Mouse (Mus musculus): ENCODE measurements at regions not wholly inside any gene's neighbourhood (a gene's known extent, or its start where the extent isn't known, plus 50 kb on each side); places are given as distances from the start of the nearest gene placed in this dataset.
A peak's percentile ranks its signal among the peaks of the same experiment; 100 is the strongest.

GRCm38 (mm10) chr9:31971801-31972628 is 58.8 kb upstream of the Barx2 start:
- Histone ChIP-seq H3K4me1 (replicated peaks; ENCODE audit: control insufficient read depth, insufficient read depth, low read length) (peaks cover 10% of the 10 kb centered on the region), H3K9ac (ENCODE audit: low read length) (no peak overlapping the region), H3K27me3 (ENCODE audit: control insufficient read depth, insufficient read depth, low read depth, low read length) (no peaks in the 10 kb centered on the region), H3K4me2 (ENCODE audit: low read depth, low read length) (no peak overlapping the region), H3K27ac (ENCODE audit: low read length) (no peak overlapping the region; the same call in 1 of the 2 replicates), H3K36me3 (ENCODE audit: control insufficient read depth, insufficient read depth, low read length) (no peaks in the 10 kb centered on the region), H3K4me3 (ENCODE audit: low read length) (no peak overlapping the region), H3K9me3 (ENCODE audit: control insufficient read depth, low read length) (no peaks in the 10 kb centered on the region)
- ATAC-seq (ENCODE audit: low read depth): peak; percentile 89
- 10% methylated on average over 7 of the region's 7 CpGs for WGBS

- ATAC-seq (ENCODE audit: low read depth): no peak
- no peak overlapping the region; the same call in 1 of the 2 replicates for H3K27ac ChIP-seq (ENCODE audit: low read length)
- no peak overlapping the region for H3K4me2 ChIP-seq (ENCODE audit: low read depth, low read length)
- H3K9ac ChIP-seq (ENCODE audit: low read length): no peak overlapping the region
- no peak overlapping the region for H3K4me3 ChIP-seq (ENCODE audit: low read length)
- no peaks in the 10 kb centered on the region for H3K9me3 ChIP-seq (ENCODE audit: control insufficient read depth, low read length)
- WGBS: 39% methylated on average over 6 of the region's 6 CpGs
- no peaks in the 10 kb centered on the region for H3K36me3 ChIP-seq (ENCODE audit: control insufficient read depth, insufficient read depth, low read length)
- no peaks in the 10 kb centered on the region for H3K27me3 ChIP-seq (ENCODE audit: control insufficient read depth, insufficient read depth, low read depth, low read length)
- peaks cover 10% of the 10 kb centered on the region for H3K4me1 ChIP-seq (replicated peaks; ENCODE audit: control insufficient read depth, insufficient read depth, low read length)
These were observed 59.3 kb upstream of the Barx2 start for GRCm38 (mm10) chr9:31972629-31972993.

DNA sequence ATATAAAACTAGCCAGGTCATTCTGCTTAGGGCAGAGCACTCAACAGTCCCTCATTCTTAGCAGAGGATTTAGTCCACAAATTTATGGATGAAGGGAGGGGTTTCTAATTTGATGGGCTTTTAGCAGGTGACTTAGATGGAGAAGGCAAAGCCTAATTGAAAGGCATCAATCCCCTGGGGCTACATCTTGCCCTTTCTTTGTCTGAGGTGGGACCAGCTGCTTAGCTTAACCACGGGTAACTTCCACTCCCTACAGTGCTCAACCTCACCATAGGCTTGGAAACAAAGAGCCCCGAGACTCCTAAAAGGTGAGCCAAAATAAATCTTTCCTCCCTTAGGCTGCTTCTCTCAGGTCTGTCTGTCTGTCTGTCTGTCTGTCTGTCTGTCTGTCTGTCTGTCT is 62.9 kb upstream of the Barx2 start:
- Histone ChIP-seq H3K27me3 (ENCODE audit: control insufficient read depth, insufficient read depth, low read depth, low read length) (no peaks in the 10 kb centered on the region), H3K4me1 (replicated peaks; ENCODE audit: control insufficient read depth, insufficient read depth, low read length) (peaks cover 10% of the 10 kb centered on the region), H3K36me3 (ENCODE audit: control insufficient read depth, insufficient read depth, low read length) (no peaks in the 10 kb centered on the region), H3K9ac (ENCODE audit: low read length) (no peak overlapping the region), H3K4me3 (ENCODE audit: low read length) (no peak overlapping the region), H3K9me3 (ENCODE audit: control insufficient read depth, low read length) (no peaks in the 10 kb centered on the region; the same call in 1 of the 2 replicates), H3K27ac (ENCODE audit: low read length) (no peak overlapping the region), H3K4me2 (ENCODE audit: low read depth, low read length) (no peak overlapping the region)
- no peak for ATAC-seq (ENCODE audit: low read depth)
- 67% methylated on average over 2 of the region's 2 CpGs for WGBS

DNA sequence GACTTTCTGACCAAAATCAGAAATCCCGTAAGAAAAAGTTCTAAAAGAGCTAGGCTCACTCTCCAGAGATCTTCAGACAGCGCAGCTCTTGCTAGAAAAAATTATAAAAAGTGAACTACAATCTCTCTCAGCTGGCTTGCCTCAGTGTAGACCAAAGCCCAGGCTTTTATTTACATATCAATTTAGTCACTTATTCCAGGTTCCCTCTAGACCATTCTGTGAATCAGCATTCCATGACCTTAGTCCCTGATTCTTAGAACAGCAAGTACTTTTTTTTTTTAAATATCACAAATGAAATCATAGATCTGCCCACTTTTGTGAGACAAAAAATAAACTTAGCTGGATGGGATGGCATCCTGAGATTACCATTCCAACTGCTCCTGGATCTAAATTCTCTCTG is 64.8 kb upstream of the Barx2 start:
- no peak overlapping the region for H3K4me3 ChIP-seq (ENCODE audit: low read length)
- no peaks in the 10 kb centered on the region for H3K4me1 ChIP-seq (replicated peaks; ENCODE audit: control insufficient read depth, insufficient read depth, low read length)
- H3K27ac ChIP-seq (ENCODE audit: low read length): no peak overlapping the region
- no peaks in the 10 kb centered on the region for H3K36me3 ChIP-seq (ENCODE audit: control insufficient read depth, insufficient read depth, low read length)
- 77% methylated on average over 2 of the region's 2 CpGs for WGBS
- no peaks in the 10 kb centered on the region; the same call in 1 of the 2 replicates for H3K9me3 ChIP-seq (ENCODE audit: control insufficient read depth, low read length)
- ATAC-seq (ENCODE audit: low read depth): no peak
- H3K9ac ChIP-seq (ENCODE audit: low read length): no peak overlapping the region
- no peaks in the 10 kb centered on the region for H3K27me3 ChIP-seq (ENCODE audit: control insufficient read depth, insufficient read depth, low read depth, low read length)
- H3K4me2 ChIP-seq (ENCODE audit: low read depth, low read length): no peak overlapping the region

DNA sequence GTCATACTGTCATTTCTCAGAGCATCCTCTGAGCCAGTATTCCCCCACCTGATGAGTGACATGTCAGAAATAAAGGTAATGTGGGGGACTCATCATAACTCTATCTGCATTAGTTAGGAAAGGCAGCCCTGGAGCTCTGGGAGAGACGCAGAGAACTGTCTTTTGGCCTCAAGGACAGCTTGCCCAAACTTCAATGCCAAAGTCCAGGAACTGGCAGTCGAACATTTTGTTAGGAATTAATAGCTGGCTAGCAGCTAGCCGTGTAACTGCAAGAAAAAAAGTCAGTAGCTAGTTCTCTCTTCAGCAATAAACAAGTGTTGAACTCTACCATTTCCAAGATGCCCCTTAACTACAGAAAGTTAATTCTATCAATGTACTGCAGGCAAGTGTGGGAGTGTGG is 65.9 kb upstream of the Barx2 start:
- H3K9ac ChIP-seq (ENCODE audit: low read length): no peak overlapping the region
- WGBS: 78% methylated on average over 3 of the region's 3 CpGs
- H3K36me3 ChIP-seq (ENCODE audit: control insufficient read depth, insufficient read depth, low read length): no peaks in the 10 kb centered on the region
- H3K4me3 ChIP-seq (ENCODE audit: low read length): no peak overlapping the region
- H3K4me2 ChIP-seq (ENCODE audit: low read depth, low read length): no peak overlapping the region
- H3K9me3 ChIP-seq (ENCODE audit: control insufficient read depth, low read length): no peaks in the 10 kb centered on the region; the same call in 1 of the 2 replicates
- no peaks in the 10 kb centered on the region for H3K27me3 ChIP-seq (ENCODE audit: control insufficient read depth, insufficient read depth, low read depth, low read length)
- peaks cover under 1% of the 10 kb centered on the region; the same call in 1 of the 2 replicates for H3K4me1 ChIP-seq (replicated peaks; ENCODE audit: control insufficient read depth, insufficient read depth, low read length)
- no peak overlapping the region for H3K27ac ChIP-seq (ENCODE audit: low read length)
- no peak for ATAC-seq (ENCODE audit: low read depth)

DNA sequence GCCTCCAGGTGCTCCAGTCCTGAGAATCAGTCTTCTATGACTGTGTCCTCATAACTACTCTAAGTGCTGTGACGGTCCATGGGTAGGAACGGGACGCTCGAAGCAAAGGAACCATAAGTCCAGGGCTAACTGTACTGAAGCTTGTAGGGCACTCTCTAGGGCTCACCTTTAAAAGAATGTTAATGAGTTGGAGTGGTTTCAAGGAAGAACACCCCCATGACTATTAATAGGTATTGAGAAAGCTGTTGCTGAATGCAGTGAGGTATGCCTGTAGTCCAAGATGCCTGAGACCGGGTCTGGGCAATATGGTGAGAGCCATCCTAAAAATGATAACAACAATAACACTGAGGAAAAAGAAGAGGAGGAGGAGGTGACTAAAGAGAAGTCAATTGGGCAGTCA is 67.2 kb upstream of the Barx2 start:
- no peaks in the 10 kb centered on the region for H3K36me3 ChIP-seq (ENCODE audit: control insufficient read depth, insufficient read depth, low read length)
- no peaks in the 10 kb centered on the region for H3K27me3 ChIP-seq (ENCODE audit: control insufficient read depth, insufficient read depth, low read depth, low read length)
- H3K9ac ChIP-seq (ENCODE audit: low read length): no peak overlapping the region
- H3K9me3 ChIP-seq (ENCODE audit: control insufficient read depth, low read length): no peaks in the 10 kb centered on the region; the same call in 1 of the 2 replicates
- no peak for ATAC-seq (ENCODE audit: low read depth)
- H3K4me3 ChIP-seq (ENCODE audit: low read length): no peak overlapping the region
- no peak overlapping the region for H3K4me2 ChIP-seq (ENCODE audit: low read depth, low read length)
- peaks cover 2% of the 10 kb centered on the region; the same call in 1 of the 2 replicates for H3K4me1 ChIP-seq (replicated peaks; ENCODE audit: control insufficient read depth, insufficient read depth, low read length)
- WGBS: 93% methylated on average over 5 of the region's 5 CpGs
- H3K27ac ChIP-seq (ENCODE audit: low read length): no peak overlapping the region

DNA sequence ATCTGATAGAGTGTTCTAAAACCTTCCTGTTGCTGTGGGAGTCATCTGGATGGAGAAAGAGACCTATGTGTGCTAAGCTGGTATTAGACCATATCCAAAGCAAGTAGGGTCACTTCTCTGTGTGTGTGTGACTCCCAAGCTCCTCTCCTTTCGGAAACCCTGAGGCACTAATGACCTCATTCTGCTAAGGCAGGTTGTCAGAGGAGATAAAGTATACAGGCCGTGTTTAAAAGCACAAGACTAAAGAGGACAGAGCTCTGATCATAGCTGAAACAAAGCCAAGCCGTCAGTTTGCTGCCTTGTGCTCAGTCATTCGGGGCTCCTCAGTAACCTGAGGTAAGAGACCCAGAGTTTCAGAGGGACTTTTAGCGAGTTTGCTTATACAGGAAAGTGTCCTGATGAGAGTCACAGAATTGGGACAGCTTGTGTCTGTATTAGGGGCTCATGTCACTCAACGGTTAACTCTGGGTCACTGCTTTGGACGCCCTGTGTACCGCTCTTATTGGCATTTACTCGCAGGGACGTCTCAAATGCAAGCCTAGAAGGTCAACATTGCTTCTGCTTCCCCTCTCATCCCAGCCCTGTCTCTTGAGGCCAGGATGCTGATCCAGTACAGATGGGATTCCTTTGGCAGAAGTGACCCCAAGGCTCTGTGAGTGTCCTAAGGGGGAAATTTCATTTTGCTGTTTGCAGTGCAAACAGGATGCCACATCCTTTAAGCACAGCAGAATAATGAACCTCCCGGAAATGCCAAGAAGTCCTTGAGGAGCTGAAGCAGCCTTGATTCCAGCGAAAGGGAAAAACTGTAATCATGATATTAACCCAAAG is 70.7 kb upstream of the Barx2 start:
- H3K36me3 ChIP-seq (ENCODE audit: control insufficient read depth, insufficient read depth, low read length): no peaks in the 10 kb centered on the region
- H3K4me1 ChIP-seq (replicated peaks; ENCODE audit: control insufficient read depth, insufficient read depth, low read length): peaks cover 2% of the 10 kb centered on the region; the same call in 1 of the 2 replicates
- no peaks in the 10 kb centered on the region for H3K9me3 ChIP-seq (ENCODE audit: control insufficient read depth, low read length)
- H3K4me3 ChIP-seq (ENCODE audit: low read length): no peak overlapping the region
- no peak overlapping the region for H3K9ac ChIP-seq (ENCODE audit: low read length)
- 30% methylated on average over 12 of the region's 12 CpGs for WGBS
- H3K27ac ChIP-seq (ENCODE audit: low read length): no peak overlapping the region
- no peak overlapping the region for H3K4me2 ChIP-seq (ENCODE audit: low read depth, low read length)
- ATAC-seq (ENCODE audit: low read depth): 0 out of 2 replicates have a peak, but pooled peaks have one; percentile 17
- no peaks in the 10 kb centered on the region for H3K27me3 ChIP-seq (ENCODE audit: control insufficient read depth, insufficient read depth, low read depth, low read length)

DNA sequence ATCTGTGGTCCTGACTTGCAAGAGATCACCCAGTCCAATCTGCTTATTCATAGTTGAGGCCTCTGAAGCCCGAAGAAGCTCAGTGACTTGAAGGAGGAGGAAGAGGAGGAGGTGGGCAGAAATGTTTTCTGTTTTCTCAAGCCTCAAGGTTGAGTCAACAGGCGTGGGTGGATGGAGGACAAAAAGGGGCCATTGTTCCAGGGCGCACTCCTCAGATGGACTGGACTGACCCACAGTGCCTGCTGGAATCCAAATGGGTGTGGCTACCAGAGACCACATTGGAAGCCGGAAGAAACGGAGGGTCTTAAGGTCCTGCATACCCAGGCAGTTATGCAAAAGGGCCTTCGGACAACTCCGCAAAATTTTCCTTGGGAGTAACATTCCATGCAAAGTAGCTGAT is 75.6 kb upstream of the Barx2 start:
- 61% methylated on average over 7 of the region's 7 CpGs for WGBS
- Histone ChIP-seq H3K9ac (ENCODE audit: low read length) (no peak overlapping the region), H3K4me2 (ENCODE audit: low read depth, low read length) (no peak overlapping the region), H3K4me1 (replicated peaks; ENCODE audit: control insufficient read depth, insufficient read depth, low read length) (peaks cover 2% of the 10 kb centered on the region; the same call in 1 of the 2 replicates), H3K27me3 (ENCODE audit: control insufficient read depth, insufficient read depth, low read depth, low read length) (no peaks in the 10 kb centered on the region), H3K27ac (ENCODE audit: low read length) (no peak overlapping the region), H3K36me3 (ENCODE audit: control insufficient read depth, insufficient read depth, low read length) (no peaks in the 10 kb centered on the region), H3K4me3 (ENCODE audit: low read length) (no peak overlapping the region), H3K9me3 (ENCODE audit: control insufficient read depth, low read length) (no peaks in the 10 kb centered on the region)
- no peak for ATAC-seq (ENCODE audit: low read depth)

All from lung, embryonic 16.5 days (tissue).